Comparison of ENCODE assay signal across 17 mouse cellular contexts in the genomic region with DNA sequence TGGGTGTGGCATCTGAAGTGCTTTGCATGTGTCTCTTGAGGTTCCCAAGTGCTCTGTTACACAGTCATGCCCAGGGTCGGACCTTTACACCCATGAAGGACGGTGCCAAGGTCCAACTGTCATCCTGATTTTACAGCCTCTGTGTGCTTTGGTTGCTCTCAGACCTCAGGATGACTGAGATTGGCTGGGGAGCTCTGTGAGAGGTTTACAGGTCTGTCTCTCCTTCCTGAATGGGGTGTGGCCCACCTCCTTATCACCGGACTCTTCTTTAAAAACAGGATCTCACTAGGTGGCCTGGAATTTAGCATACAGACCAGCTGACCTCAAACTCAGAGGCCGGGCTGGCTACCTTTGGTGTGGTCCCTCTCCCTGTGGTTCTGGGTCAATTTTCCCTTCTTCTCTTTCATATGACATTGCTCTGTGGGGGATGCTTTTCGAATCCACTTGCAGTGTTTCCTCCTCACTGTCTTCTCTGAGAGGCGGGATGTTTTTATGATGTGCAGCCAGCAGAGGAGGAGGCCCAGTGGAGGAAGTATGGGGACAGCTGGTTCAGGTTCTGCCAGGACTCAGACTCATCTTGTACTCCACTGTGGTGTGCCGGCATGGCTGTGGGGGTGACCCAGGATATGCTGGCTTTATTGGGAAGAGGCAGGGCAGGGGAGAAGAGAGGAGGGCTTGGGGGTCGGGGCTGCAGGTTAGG. TPM values are rescaled to one million over a fixed set of nuclear protein-coding genes. Genes with fewer than 3 reads are reported as not detected.
DNase-seq lines count a peak whose midpoint lies in the region; ATAC-seq and TF ChIP-seq lines count a peak whose summit lies in the region.
"Had no signal": no experiment of that assay in that cellular context is flagged by ENCODE, and none has a peak within 500 bp of the region (broad histone marks: within the 10 kb centered on the region; RNA-seq: fewer than 3 reads in every experiment).

No protein-coding gene starts in this region.

- TF ChIP-seq CTCF in E14TG2a.4 (conservative IDR thresholded peaks at IDR 0.05; ENCODE audit: low read length): no peak
- TF ChIP-seq CTCF in cortical plate, adult 2 months (IDR thresholded peaks at IDR 0.05; ENCODE audit: extremely low read depth, insufficient read depth, low read length): no peak
- no peak for TF ChIP-seq CTCF in lung, adult 2 months (IDR thresholded peaks at IDR 0.05; ENCODE audit: insufficient read depth, low read length)

- peaks cover 37% of the 10 kb centered on the region for H3K4me1 ChIP-seq in hindbrain, embryonic 14.5 days (replicated peaks; ENCODE audit: control insufficient read depth, insufficient read depth, low read length)
- no peaks in the 10 kb centered on the region for H3K4me1 ChIP-seq in hindbrain, embryonic 11.5 days (replicated peaks; ENCODE audit: control insufficient read depth, insufficient read depth, low read length)
- H3K4me1 ChIP-seq in E14TG2a.4 (replicated peaks; ENCODE audit: low read depth, low read length): peaks cover 98% of the 10 kb centered on the region
- H3K4me1 ChIP-seq in cortical plate, adult 2 months (ENCODE audit: control insufficient read depth, insufficient read depth, low read length): peaks cover 25% of the 10 kb centered on the region
- H3K4me1 ChIP-seq in midbrain, embryonic 13.5 days (replicated peaks): peaks cover 37% of the 10 kb centered on the region
- no peaks in the 10 kb centered on the region for H3K4me1 ChIP-seq in lung, adult 2 months (ENCODE audit: control insufficient read depth, insufficient read depth, low read length)

- H3K9me3 ChIP-seq in hindbrain, embryonic 14.5 days (ENCODE audit: control insufficient read depth, low read length): no peaks in the 10 kb centered on the region
- no peaks in the 10 kb centered on the region for H3K9me3 ChIP-seq in hindbrain, embryonic 11.5 days (ENCODE audit: control insufficient read depth, low read length)
- no peaks in the 10 kb centered on the region for H3K9me3 ChIP-seq in E14TG2a.4 (ENCODE audit: low read length)
- H3K9me3 ChIP-seq in midbrain, embryonic 13.5 days: no peaks in the 10 kb centered on the region
- H3K9me3 ChIP-seq: limb, embryonic 15.5 days had no signal

- no peak overlapping the region for H3K4me3 ChIP-seq in hindbrain, embryonic 14.5 days (replicated peaks; ENCODE audit: low read length)
- no peak overlapping the region for H3K4me3 ChIP-seq in hindbrain, embryonic 11.5 days (ENCODE audit: low read depth, low read length)
- peak overlapping the region; percentile 67 for H3K4me3 ChIP-seq in E14TG2a.4 (replicated peaks; ENCODE audit: low read length)
- H3K4me3 ChIP-seq in cortical plate, adult 2 months (ENCODE audit: insufficient read depth, low read length): no peak overlapping the region
- no peak overlapping the region for H3K4me3 ChIP-seq in midbrain, embryonic 13.5 days (replicated peaks)
- no peak overlapping the region for H3K4me3 ChIP-seq in lung, adult 2 months (replicated peaks; ENCODE audit: extremely low read depth, low read depth, low read length)
- H3K4me3 ChIP-seq: limb, embryonic 15.5 days had no signal

- peak overlapping the region; percentile 36; the same call in 1 of the 2 replicates for H3K9ac ChIP-seq in hindbrain, embryonic 14.5 days
- no peak overlapping the region for H3K9ac ChIP-seq in hindbrain, embryonic 11.5 days (ENCODE audit: low read depth, low read length)
- peak overlapping the region; percentile 39; the same call in 1 of the 2 replicates for H3K9ac ChIP-seq in midbrain, embryonic 13.5 days (replicated peaks)
- H3K9ac ChIP-seq: limb, embryonic 15.5 days had no signal

- peaks cover 22% of the 10 kb centered on the region for H3K36me3 ChIP-seq in hindbrain, embryonic 14.5 days (replicated peaks; ENCODE audit: control insufficient read depth, insufficient read depth)
- no peaks in the 10 kb centered on the region for H3K36me3 ChIP-seq in hindbrain, embryonic 11.5 days (ENCODE audit: control insufficient read depth, insufficient read depth, low read length)
- no peaks in the 10 kb centered on the region for H3K36me3 ChIP-seq in E14TG2a.4 (ENCODE audit: insufficient read depth, low read length)
- peaks cover 13% of the 10 kb centered on the region for H3K36me3 ChIP-seq in midbrain, embryonic 13.5 days
- H3K36me3 ChIP-seq: limb, embryonic 15.5 days had no signal

- DNase-seq in hindbrain, embryonic 14.5 days (ENCODE audit: low spot score): no peak
- DNase-seq in hindbrain, embryonic 11.5 days (ENCODE audit: low spot score): no peak
- DNase-seq in urinary bladder, postnatal 10 days (ENCODE audit: low spot score): no peak
- no peak for DNase-seq in thymus, adult 18-20 months
- DNase-seq in lung, adult 2 months: no peak
- DNase-seq: adrenal gland, adult 8-10 months; heart, postnatal 10 days; kidney, adult 9 months; thymus, postnatal 36 days had no signal

- 0 out of 2 replicates have a peak, but pooled peaks have one; percentile 7 for ATAC-seq in hindbrain, embryonic 14.5 days (ENCODE audit: low FRiP score)
- no peak for ATAC-seq in hindbrain, embryonic 11.5 days (ENCODE audit: low FRiP score)
- 0 out of 2 replicates have a peak, but pooled peaks have one; percentile 1 for ATAC-seq in midbrain, embryonic 13.5 days
- ATAC-seq: Patski had no signal

- H3K27me3 ChIP-seq in hindbrain, embryonic 14.5 days (ENCODE audit: control insufficient read depth, insufficient read depth, low read length): no peaks in the 10 kb centered on the region; the same call in 1 of the 2 replicates
- peaks cover 11% of the 10 kb centered on the region for H3K27me3 ChIP-seq in hindbrain, embryonic 11.5 days (ENCODE audit: control insufficient read depth, insufficient read depth, low read length)
- H3K27me3 ChIP-seq in E14TG2a.4 (ENCODE audit: insufficient read depth, low read length): peaks cover 31% of the 10 kb centered on the region
- H3K27me3 ChIP-seq in midbrain, embryonic 13.5 days: peaks cover 51% of the 10 kb centered on the region
- H3K27me3 ChIP-seq: Patski had no signal

- WGBS in hindbrain, embryonic 14.5 days: 37% methylated on average over 8 of the region's 8 CpGs
- WGBS in hindbrain, embryonic 11.5 days: 41% methylated on average over 8 of the region's 8 CpGs
- 41% methylated on average over 8 of the region's 8 CpGs for WGBS in midbrain, embryonic 13.5 days
- 16% methylated on average over 8 of the region's 8 CpGs for WGBS in lung, adult 2 months

- TF ChIP-seq POLR2A in cortical plate, adult 2 months (IDR thresholded peaks at IDR 0.05; ENCODE audit: extremely low read depth, insufficient read depth, low read length): no peak
- no peak for TF ChIP-seq POLR2A in lung, adult 2 months (IDR thresholded peaks at IDR 0.05; ENCODE audit: borderline replicate concordance, extremely low read depth, low read depth, low read length)

- peak overlapping the region; percentile 91 for H3K27ac ChIP-seq in hindbrain, embryonic 14.5 days
- no peak overlapping the region for H3K27ac ChIP-seq in hindbrain, embryonic 11.5 days (ENCODE audit: low read depth, low read length)
- peak overlapping the region; percentile 77 for H3K27ac ChIP-seq in cortical plate, adult 2 months (ENCODE audit: insufficient read depth, low read length)
- peak overlapping the region; percentile 88 for H3K27ac ChIP-seq in midbrain, embryonic 13.5 days
- H3K27ac ChIP-seq: limb, embryonic 15.5 days had no signal

- H3K4me2 ChIP-seq in hindbrain, embryonic 14.5 days (replicated peaks): peak overlapping the region; percentile 46
- no peak overlapping the region for H3K4me2 ChIP-seq in hindbrain, embryonic 11.5 days (replicated peaks; ENCODE audit: low read depth, low read length)
- H3K4me2 ChIP-seq in midbrain, embryonic 13.5 days (replicated peaks): peak overlapping the region; percentile 53
- H3K4me2 ChIP-seq: limb, embryonic 15.5 days had no signal

RNA-seq across cellular contexts. Expression of gene Chd5, which starts 12.4 kb away (rescaled TPM):
- polyA plus RNA-seq in hindbrain, embryonic 14.5 days (2014; fragmentation: Nextera tagmentation; extraction: Ambion mirVana): 41.9 and 46.7 TPM in 2 replicates
- 0.14 and 0.28 TPM in 2 replicates for polyA plus RNA-seq in hindbrain, embryonic 11.5 days (2014; fragmentation: Nextera tagmentation; extraction: Ambion mirVana)
- polyA plus RNA-seq in cortical plate, adult 2 months (2012; rRNA removed): 67.5 and 75.5 TPM in 2 replicates
- 30.0 and 32.1 TPM in 2 replicates for polyA plus RNA-seq in midbrain, embryonic 13.5 days (2015; fragmentation: Nextera tagmentation; extraction: Ambion mirVana)
- polyA plus RNA-seq in lung, adult 2 months (2012; rRNA removed): 0.85 and 0.99 TPM in 2 replicates

RNA-seq across cellular contexts. Expression of gene Rpl22, which starts 25.3 kb away (rescaled TPM):
- 154 and 178 TPM in 2 replicates for polyA plus RNA-seq in hindbrain, embryonic 14.5 days (2014; fragmentation: Nextera tagmentation; extraction: Ambion mirVana)
- polyA plus RNA-seq in hindbrain, embryonic 11.5 days (2014; fragmentation: Nextera tagmentation; extraction: Ambion mirVana): 304 and 330 TPM in 2 replicates
- polyA plus RNA-seq in cortical plate, adult 2 months (2012; rRNA removed): 201 and 216 TPM in 2 replicates
- 213 and 217 TPM in 2 replicates for polyA plus RNA-seq in midbrain, embryonic 13.5 days (2015; fragmentation: Nextera tagmentation; extraction: Ambion mirVana)
- 20.3 and 43.0 TPM in 2 replicates for polyA plus RNA-seq in lung, adult 2 months (2012; rRNA removed)

RNA-seq across cellular contexts. Expression of gene Rnf207, which starts 32.1 kb away (rescaled TPM):
- 5.6 and 6.9 TPM in 2 replicates for polyA plus RNA-seq in hindbrain, embryonic 14.5 days (2014; fragmentation: Nextera tagmentation; extraction: Ambion mirVana)
- 1.5 and 1.6 TPM in 2 replicates for polyA plus RNA-seq in hindbrain, embryonic 11.5 days (2014; fragmentation: Nextera tagmentation; extraction: Ambion mirVana)
- polyA plus RNA-seq in cortical plate, adult 2 months (2012; rRNA removed): 22.2 and 25.0 TPM in 2 replicates
- 4.7 TPM in 2 replicates for polyA plus RNA-seq in midbrain, embryonic 13.5 days (2015; fragmentation: Nextera tagmentation; extraction: Ambion mirVana)
- 5.8 and 5.9 TPM in 2 replicates for polyA plus RNA-seq in lung, adult 2 months (2012; rRNA removed)

RNA-seq across cellular contexts. Expression of gene Icmt, which starts 53.8 kb away (rescaled TPM):
- 20.6 and 22.8 TPM in 2 replicates for polyA plus RNA-seq in hindbrain, embryonic 14.5 days (2014; fragmentation: Nextera tagmentation; extraction: Ambion mirVana)
- 17.4 and 20.6 TPM in 2 replicates for polyA plus RNA-seq in hindbrain, embryonic 11.5 days (2014; fragmentation: Nextera tagmentation; extraction: Ambion mirVana)
- 32.9 and 35.2 TPM in 2 replicates for polyA plus RNA-seq in cortical plate, adult 2 months (2012; rRNA removed)
- polyA plus RNA-seq in midbrain, embryonic 13.5 days (2015; fragmentation: Nextera tagmentation; extraction: Ambion mirVana): 18.1 and 19.0 TPM in 2 replicates
- polyA plus RNA-seq in lung, adult 2 months (2012; rRNA removed): 32.2 and 36.4 TPM in 2 replicates

RNA-seq across cellular contexts. Expression of gene Hes3, which starts 59.4 kb away (rescaled TPM):
- 0.24 and 1.2 TPM in 2 replicates for polyA plus RNA-seq in hindbrain, embryonic 14.5 days (2014; fragmentation: Nextera tagmentation; extraction: Ambion mirVana)
- 2.9 and 3.5 TPM in 2 replicates for polyA plus RNA-seq in hindbrain, embryonic 11.5 days (2014; fragmentation: Nextera tagmentation; extraction: Ambion mirVana)
- polyA plus RNA-seq in cortical plate, adult 2 months (2012; rRNA removed): 1.1 and 1.2 TPM in 2 replicates
- polyA plus RNA-seq in midbrain, embryonic 13.5 days (2015; fragmentation: Nextera tagmentation; extraction: Ambion mirVana): 1.4 and 2.5 TPM in 2 replicates
- 0.09 TPM in 1 of 2 replicates, not detected in the other for polyA plus RNA-seq in lung, adult 2 months (2012; rRNA removed)
- polyA plus RNA-seq: C2C12; gonadal fat pad, adult 2 months; limb, embryonic 15.5 days; lung, embryonic 16.5 days had no signal

Comparison
In these comparisons a context has a peak if more than half of its experiments do, and no peak if none do; other contexts are left out.
1. RNA of gene Chd5, which starts 12.4 kb away (polyA plus RNA-seq): 67.5 to 75.5 TPM in cortical plate, adult 2 months, 41.9 to 46.7 TPM in hindbrain, embryonic 14.5 days and 30.0 to 32.1 TPM in midbrain, embryonic 13.5 days; 0.85 to 0.99 TPM in lung, adult 2 months and 0.14 to 0.28 TPM in hindbrain, embryonic 11.5 days; every median in the first group is over 10 times any median in the second.